Mouse (Mus musculus) bone marrow, adult 2 months (tissue): ENCODE results near the gene Olfr427. TPM values are rescaled to one million over a fixed set of nuclear protein-coding genes. Genes with fewer than 3 reads are reported as not detected.

ENCODE experiments used
- H3K27ac ChIP-seq: fragments of 200-500 bp; 2 replicates; pipeline ENCODE4 v1.5.1; 2012; ENCODE audit warnings: low read depth, mild to moderate bottlenecking, control low read depth, inconsistent platforms, low read length; ENCODE audit not compliant: control insufficient read depth, poor library complexity, insufficient read depth
- H3K4me1 ChIP-seq: fragments of 200-500 bp; 2 replicates; pipeline ENCODE4 v1.6.1; 2011; ENCODE audit warnings: low read length; ENCODE audit not compliant: control insufficient read depth, insufficient read depth
- H3K4me3 ChIP-seq: fragments of 200-500 bp; replicated peaks from 2 replicates; pipeline ENCODE3; 2011; ENCODE audit warnings: mild to moderate bottlenecking, low read depth, low read length, control low read depth; ENCODE audit not compliant: control insufficient read depth
- CTCF ChIP-seq: fragments of 200-500 bp; IDR thresholded peaks from 2 replicates; pipeline ENCODE4 v1.5.1; 2011; ENCODE audit warnings: low read length, control low read depth; ENCODE audit not compliant: control insufficient read depth, insufficient read depth
- POLR2A ChIP-seq: fragments of 200-500 bp; IDR thresholded peaks from 2 replicates; pipeline ENCODE4 v1.6.1; 2011; ENCODE audit warnings: low read depth, mild to moderate bottlenecking, control low read depth, low read length, borderline replicate concordance; ENCODE audit not compliant: control insufficient read depth
- whole genome bisulfite sequencing: fragments of 180-500 bp; shearing (Covaris S2); methylation state at CpG from one replicate; pipeline ENCODE4 v1.1.7; 2018; 5-methylcytosine and 5-hydroxymethylcytosine counted together
- polyA plus RNA-seq: library from polyadenylated mRNA; stranded (reverse); fragments of >200 nt; gene quantifications from 2 replicates; pipeline ENCODE4 v1.2.4, GENCODE M21; 2011; ENCODE audit warnings: low replicate concordance; ENCODE audit not compliant: missing spikeins, insufficient read depth, insufficient read length

Gene Olfr427
- polyA plus RNA-seq, 1 experiment: not detected

- TF ChIP-seq CTCF (no peak), POLR2A (no peak)
- Histone ChIP-seq H3K4me1 (no peaks in the 10 kb centered on the region), H3K4me3 (no peak within 1 kb of the TSS), H3K27ac (no peak within 1 kb of the TSS)
- 89% methylated on average over 3 of the region's 3 CpGs for WGBS
Measured at GRCm38 (mm10) chr1:174066305-174066704, 30.4 kb upstream of the Olfr427 start, which contains the start of gene Olfr430. Gene Olfr430 (plus strand): TSS chr1:174066605.

- no peak within 1 kb of the TSS for H3K4me3 ChIP-seq
- H3K4me1 ChIP-seq: no peaks in the 10 kb centered on the region
- WGBS: 73% methylated on average over 2 of the region's 2 CpGs
- TF ChIP-seq POLR2A (no peak), CTCF (no peak)
- no peak within 1 kb of the TSS for H3K27ac ChIP-seq
Measured at GRCm38 (mm10) chr1:174084031-174084430, 12.7 kb upstream of the Olfr427 start, which contains the start of gene Olfr429. Gene Olfr429 (plus strand): TSS chr1:174084331.

DNA sequence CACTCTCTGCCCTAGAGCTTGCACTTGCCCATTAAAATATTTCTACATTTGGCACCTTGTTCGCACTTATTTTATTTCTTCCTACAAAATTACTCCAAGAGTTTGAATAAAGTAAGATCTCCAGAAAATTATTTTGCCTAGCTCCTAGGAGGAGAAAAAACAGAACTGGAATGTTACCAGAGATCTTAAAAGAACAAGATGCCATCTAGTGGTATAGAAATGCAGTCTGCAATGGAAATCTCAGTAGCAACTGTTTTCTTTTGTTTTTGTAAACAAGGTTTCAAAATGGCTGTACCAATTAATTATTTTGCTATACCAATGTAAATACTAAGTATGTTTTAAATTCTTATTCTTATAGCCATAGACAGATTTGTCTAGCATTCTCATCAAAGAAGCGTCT is 7.0 kb downstream of the Olfr427 start:
- Histone ChIP-seq H3K4me3 (no peak overlapping the region), H3K4me1 (no peaks in the 10 kb centered on the region), H3K27ac (no peak overlapping the region)
- WGBS: 63% methylated on average over 2 of the region's 2 CpGs
- no peak for TF ChIP-seq CTCF
- TF ChIP-seq POLR2A: no peak

GRCm38 (mm10) chr1:174121062-174121461 is 24.4 kb downstream of the Olfr427 start, which contains the start of gene Olfr231:
Gene Olfr231 (minus strand): TSS chr1:174121162.
- Histone ChIP-seq H3K4me3 (no peak within 1 kb of the TSS), H3K4me1 (no peaks in the 10 kb centered on the region), H3K27ac (no peak within 1 kb of the TSS)
- 66% methylated on average over 2 of the region's 2 CpGs for WGBS
- TF ChIP-seq CTCF (no peak), POLR2A (no peak)

DNA sequence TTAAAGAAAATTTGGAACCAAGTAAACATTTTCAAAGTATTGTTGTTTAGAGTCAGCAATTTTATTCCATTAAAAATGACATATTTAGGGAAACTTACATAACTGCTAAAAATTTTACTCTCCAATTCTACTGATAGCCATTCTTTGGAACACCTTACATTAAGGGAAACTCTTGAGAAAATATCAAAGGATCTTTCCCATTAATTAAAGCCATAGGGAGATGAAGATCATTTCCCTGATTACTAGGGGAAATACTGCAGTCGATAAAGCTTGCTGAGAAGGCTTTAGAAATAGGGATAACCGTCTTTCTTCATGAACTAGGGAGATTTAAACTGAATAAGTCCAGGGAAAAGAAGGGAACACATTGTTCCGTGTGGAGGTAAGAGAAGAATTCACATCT is 34.5 kb downstream of the Olfr427 start, which contains the start of gene Olfr424:
Olfr424 (plus strand) TSS at position 301 of the 400 bp plus-strand sequence.
- no peak within 1 kb of the TSS for H3K27ac ChIP-seq
- H3K4me1 ChIP-seq: no peaks in the 10 kb centered on the region
- TF ChIP-seq POLR2A (no peak), CTCF (no peak)
- H3K4me3 ChIP-seq: no peak within 1 kb of the TSS
- 81% methylated on average over 3 of the region's 3 CpGs for WGBS

- TF ChIP-seq POLR2A (no peak), CTCF (no peak)
- no peak overlapping the region for H3K4me3 ChIP-seq
- H3K27ac ChIP-seq: no peak overlapping the region
- no peaks in the 10 kb centered on the region for H3K4me1 ChIP-seq
- 81% methylated on average over 3 of the region's 3 CpGs for WGBS
Measured at GRCm38 (mm10) chr1:174131999-174132398, 35.3 kb downstream of the Olfr427 start.

GRCm38 (mm10) chr1:174141384-174141783 is 44.7 kb downstream of the Olfr427 start:
- TF ChIP-seq POLR2A (no peak), CTCF (no peak)
- 8% methylated on average over 2 of the region's 2 CpGs for WGBS
- H3K27ac ChIP-seq: no peak overlapping the region

DNA sequence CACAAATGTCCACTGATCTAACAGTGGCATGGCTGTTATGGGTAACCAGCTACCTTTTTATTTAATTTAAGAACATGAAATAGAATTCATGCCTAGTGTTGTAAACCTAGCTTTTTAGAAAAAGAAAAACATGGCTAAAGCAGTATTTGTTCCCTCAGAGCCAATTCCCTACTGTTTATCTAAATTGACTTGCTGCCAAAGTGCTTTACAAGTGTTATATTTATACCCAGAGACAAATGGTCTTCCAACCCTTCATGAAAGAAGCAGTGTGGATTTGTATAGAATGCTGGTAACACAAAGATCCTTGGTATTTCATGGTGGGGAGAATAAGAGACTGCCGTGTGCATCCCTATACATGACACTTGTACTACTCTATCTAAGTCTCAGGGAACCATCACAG is 50.0 kb downstream of the Olfr427 start:
- Histone ChIP-seq H3K27ac (no peak overlapping the region), H3K4me3 (no peak overlapping the region), H3K4me1 (no peaks in the 10 kb centered on the region; the same call in 1 of the 2 replicates)
- 87% methylated on average over 1 of the region's 1 CpGs for WGBS
- TF ChIP-seq CTCF: no peak
- no peak for TF ChIP-seq POLR2A

More at GRCm38 (mm10) chr1:174141384-174141783, 44.7 kb downstream of the Olfr427 start:
- Histone ChIP-seq H3K4me1 (no peaks in the 10 kb centered on the region), H3K4me3 (no peak overlapping the region)

GRCm38 (mm10) chr1:174149289-174149688 is 52.6 kb downstream of the Olfr427 start:
- Histone ChIP-seq H3K27ac (no peak overlapping the region), H3K4me3 (no peak overlapping the region), H3K4me1 (no peaks in the 10 kb centered on the region; the same call in 1 of the 2 replicates)
- 92% methylated on average over 2 of the region's 2 CpGs for WGBS
- TF ChIP-seq POLR2A: no peak
- TF ChIP-seq CTCF: no peak

Other genes starting within 250 kb of the Olfr427 start
- 5.0 and 20.2 TPM in 2 replicates for gene Ifi211, start 183.8 kb upstream of the Olfr427 start, polyA plus RNA-seq
- 74.7 and 117 TPM in 2 replicates for gene Mndal, start 154.4 kb upstream of the Olfr427 start, polyA plus RNA-seq
- 18.4 and 39.9 TPM in 2 replicates for gene Ifi203, start 154.2 kb upstream of the Olfr427 start, polyA plus RNA-seq
- gene Ifi202b, start 114.1 kb upstream of the Olfr427 start, polyA plus RNA-seq: 1.5 TPM in 1 of 2 replicates, not detected in the other
- gene Ifi205, start 65.1 kb upstream of the Olfr427 start, polyA plus RNA-seq: 1.1 and 1.4 TPM in 2 replicates
- not detected in 2 replicates for gene Olfr433, start 56.2 kb upstream of the Olfr427 start, polyA plus RNA-seq
- gene Olfr432, start 47.7 kb upstream of the Olfr427 start, polyA plus RNA-seq: 0.29 TPM in 1 of 2 replicates, not detected in the other
- not detected in 2 replicates for gene Olfr430, start 30.3 kb upstream of the Olfr427 start, polyA plus RNA-seq
- gene Olfr429, start 12.6 kb upstream of the Olfr427 start, polyA plus RNA-seq: not detected in 2 replicates
- not detected in 2 replicates for gene Olfr231, start 24.3 kb downstream of the Olfr427 start, polyA plus RNA-seq
- not detected in 2 replicates for gene Olfr424, start 34.6 kb downstream of the Olfr427 start, polyA plus RNA-seq
- not detected in 2 replicates for gene Olfr420, start 58.7 kb downstream of the Olfr427 start, polyA plus RNA-seq
- 47.1 and 68.7 TPM in 2 replicates for gene Spta1, start 75.9 kb downstream of the Olfr427 start, polyA plus RNA-seq
- not detected in 2 replicates for gene Olfr419, start 155.2 kb downstream of the Olfr427 start, polyA plus RNA-seq
- gene Mptx1, start 233.6 kb downstream of the Olfr427 start, polyA plus RNA-seq: not detected in 2 replicates